Mouse (Mus musculus) CH12.LX (cell line): ENCODE data around the gene D430019H16Rik. TPM values are rescaled to one million over a fixed set of nuclear protein-coding genes. Genes with fewer than 3 reads are reported as not detected.

Experiments used
- DNase-seq: peaks from one replicate; pipeline ENCODE4 v3.0.0-alpha.2; 2013; ENCODE audit errors: extremely low read depth
- H3K27ac ChIP-seq: 2 replicates; pipeline ENCODE4 v1.5.1; 2012; ENCODE audit warnings: low read depth, mild to moderate bottlenecking, control low read depth, moderate library complexity; ENCODE audit not compliant: insufficient read depth
- H3K27me3 ChIP-seq: replicated peaks from 2 replicates; pipeline ENCODE3; 2012; ENCODE audit warnings: inconsistent platforms
- H3K36me3 ChIP-seq, 2 experiments: replicated peaks in 1 of 2; 2 replicates each; pipeline versions ENCODE3 to v1.6.1; 2012; ENCODE audit warnings: inconsistent platforms in 1 of 2, low read length in 1 of 2, mild to moderate bottlenecking in 1 of 2, mixed read lengths in 1 of 2, moderate library complexity in 1 of 2; ENCODE audit not compliant: control insufficient read depth in 1 of 2, insufficient read depth in 1 of 2
- H3K4me1 ChIP-seq, 2 experiments: 2 replicates each; pipeline ENCODE4 v1.6.1; 2012; ENCODE audit warnings: inconsistent platforms in 1 of 2, moderate library complexity in 1 of 2; ENCODE audit not compliant: insufficient read depth in 2 of 2, control insufficient read depth in 1 of 2
- H3K4me2 ChIP-seq: 2 replicates; pipeline ENCODE4 v1.6.1; 2012; ENCODE audit warnings: low read depth, mild to moderate bottlenecking, control low read depth; ENCODE audit not compliant: poor library complexity, insufficient read depth, severe bottlenecking
- H3K4me3 ChIP-seq, 3 experiments: fragments of 150-350 bp in 1 of 3; sonication (generic) in 1 of 3; replicated peaks in 1 of 3; 2 replicates each; pipeline versions ENCODE3 to v1.5.1; 2011 to 2012; ENCODE audit warnings: low read depth in 2 of 3, low read length in 2 of 3, mild to moderate bottlenecking in 2 of 3, moderate library complexity in 2 of 3, control low read depth in 1 of 3, improper control_type of control experiment in 1 of 3, inconsistent platforms in 1 of 3, mixed read lengths in 1 of 3; ENCODE audit not compliant: poor library complexity in 1 of 3
- H3K79me2 ChIP-seq: replicated peaks from 2 replicates; pipeline ENCODE4 v1.6.1; 2012; ENCODE audit warnings: mild to moderate bottlenecking, moderate library complexity; ENCODE audit not compliant: control insufficient read depth, poor library complexity, insufficient read depth, severe bottlenecking; ENCODE audit errors: extremely low read depth
- H3K9ac ChIP-seq: 2 replicates; pipeline ENCODE4 v1.6.1; 2012; ENCODE audit warnings: low read depth, mild to moderate bottlenecking, control low read depth, moderate library complexity; ENCODE audit not compliant: insufficient read depth
- H3K9me3 ChIP-seq: replicated peaks from 2 replicates; pipeline ENCODE3; 2012; ENCODE audit warnings: low read length, inconsistent platforms, mixed read lengths
- BHLHE40 ChIP-seq: IDR thresholded peaks from 2 replicates; pipeline ENCODE4 v1.6.1; 2011; ENCODE audit warnings: mild to moderate bottlenecking, low read depth, low read length, improper control_type of control experiment
- CHD1 ChIP-seq: IDR thresholded peaks from 2 replicates; pipeline ENCODE4 v1.6.1; 2012; ENCODE audit warnings: low read depth, low read length, improper control_type of control experiment, inconsistent platforms
- CTCF ChIP-seq, 2 experiments: IDR thresholded peaks in 1 of 2; conservative IDR thresholded peaks in 1 of 2; 2 replicates each; pipeline ENCODE4 v1.5.1; 2011 to 2012; ENCODE audit warnings: low read depth in 2 of 2, low read length in 2 of 2, improper control_type of control experiment in 1 of 2, inconsistent platforms in 1 of 2, mild to moderate bottlenecking in 1 of 2, moderate library complexity in 1 of 2
- ELF1 ChIP-seq: IDR thresholded peaks from 2 replicates; pipeline ENCODE4 v1.6.1; 2014; ENCODE audit warnings: low read depth, mild to moderate bottlenecking, inconsistent platforms, low read length, improper control_type of control experiment
- EP300 ChIP-seq: IDR thresholded peaks from 2 replicates; pipeline ENCODE4 v1.6.1; 2011; ENCODE audit warnings: low read length, improper control_type of control experiment
- ETS1 ChIP-seq: conservative IDR thresholded peaks from 2 replicates; pipeline ENCODE4 v1.6.1; 2012; ENCODE audit warnings: low read depth, mild to moderate bottlenecking, inconsistent platforms, low read length, improper control_type of control experiment, moderate library complexity
- GABPA ChIP-seq: IDR thresholded peaks from 2 replicates; pipeline ENCODE4 v1.6.1; 2012; ENCODE audit warnings: low read depth, low read length, improper control_type of control experiment, inconsistent platforms; ENCODE audit not compliant: insufficient replicate concordance
- JUN ChIP-seq: IDR thresholded peaks from 2 replicates; pipeline ENCODE4 v1.6.1; 2011; ENCODE audit warnings: low read depth, mild to moderate bottlenecking, low read length, improper control_type of control experiment, moderate library complexity; ENCODE audit not compliant: insufficient read depth
- JUND ChIP-seq: conservative IDR thresholded peaks from 2 replicates; pipeline ENCODE4 v1.6.1; 2011; ENCODE audit warnings: low read depth, low read length, improper control_type of control experiment
- KAT2A ChIP-seq: IDR thresholded peaks from 2 replicates; pipeline ENCODE4 v1.6.1; 2012; ENCODE audit warnings: low read length, improper control_type of control experiment, inconsistent platforms; ENCODE audit not compliant: insufficient replicate concordance
- MAZ ChIP-seq: IDR thresholded peaks from 2 replicates; pipeline ENCODE4 v1.6.1; 2012; ENCODE audit warnings: low read depth, mild to moderate bottlenecking, inconsistent platforms, low read length, improper control_type of control experiment, moderate library complexity
- MEF2A ChIP-seq: IDR thresholded peaks from 2 replicates; pipeline ENCODE4 v1.6.1; 2014; ENCODE audit warnings: low read depth, mild to moderate bottlenecking, inconsistent platforms, low read length, improper control_type of control experiment, borderline replicate concordance
- MXI1 ChIP-seq: IDR thresholded peaks from 2 replicates; pipeline ENCODE4 v1.6.1; 2011; ENCODE audit warnings: mild to moderate bottlenecking, low read depth, low read length, improper control_type of control experiment
- MYC ChIP-seq: IDR thresholded peaks from 2 replicates; pipeline ENCODE4 v1.6.1; 2011; ENCODE audit warnings: low read depth, mild to moderate bottlenecking, improper control_type of control experiment, low read length
- NELFE ChIP-seq: IDR thresholded peaks from 2 replicates; pipeline ENCODE4 v1.6.1; 2011; ENCODE audit warnings: low read depth, low read length, improper control_type of control experiment
- POLR2AphosphoS2 ChIP-seq: IDR thresholded peaks from 2 replicates; pipeline ENCODE4 v1.6.1; 2011; ENCODE audit warnings: low read depth, low read length, improper control_type of control experiment
- RAD21 ChIP-seq: IDR thresholded peaks from 2 replicates; pipeline ENCODE4 v1.6.1; 2011; ENCODE audit warnings: low read depth, mild to moderate bottlenecking, low read length, improper control_type of control experiment, moderate library complexity
- SIN3A ChIP-seq: IDR thresholded peaks from 2 replicates; pipeline ENCODE4 v1.6.1; 2012; ENCODE audit warnings: low read length, improper control_type of control experiment, inconsistent platforms
- TBP ChIP-seq: conservative IDR thresholded peaks from 2 replicates; pipeline ENCODE4 v1.6.1; 2011; ENCODE audit warnings: low read depth, low read length, improper control_type of control experiment
- TCF12 ChIP-seq: IDR thresholded peaks from 2 replicates; pipeline ENCODE4 v1.6.1; 2014; ENCODE audit warnings: low read depth, mild to moderate bottlenecking, inconsistent platforms, low read length, improper control_type of control experiment
- UBTF ChIP-seq: IDR thresholded peaks from 2 replicates; pipeline ENCODE4 v1.6.1; 2012; ENCODE audit warnings: low read depth, mild to moderate bottlenecking, inconsistent platforms, low read length, improper control_type of control experiment, moderate library complexity
- USF1 ChIP-seq: IDR thresholded peaks from 2 replicates; pipeline ENCODE4 v1.6.1; 2014; ENCODE audit warnings: low read depth, mild to moderate bottlenecking, inconsistent platforms, low read length, improper control_type of control experiment
- ZC3H11A ChIP-seq: IDR thresholded peaks from 2 replicates; pipeline ENCODE4 v1.6.1; 2012; ENCODE audit warnings: low read depth, mild to moderate bottlenecking, inconsistent platforms, low read length, improper control_type of control experiment
- ZMIZ1 ChIP-seq: IDR thresholded peaks from 2 replicates; pipeline ENCODE4 v1.6.1; 2012; ENCODE audit warnings: low read depth, mild to moderate bottlenecking, inconsistent platforms, low read length, improper control_type of control experiment
- ZNF384 ChIP-seq: IDR thresholded peaks from 2 replicates; pipeline ENCODE4 v1.6.1; 2012; ENCODE audit warnings: low read depth, low read length, improper control_type of control experiment, inconsistent platforms
- dilution Hi-C: fragments of 300-500 bp; cut with MboI; formaldehyde crosslinking; loops from 2 replicates; pipeline ENCODE4 v1.14.3; 2020; ENCODE audit warnings: low sequenced_read_pairs; ENCODE audit not compliant: extremely low pct_unique_long_range_greater_than_20kb, extremely low pct_ligation_motif_present
- in situ Hi-C: fragments of 300-500 bp; cut with MboI; formaldehyde crosslinking; loops from 3 replicates; pipeline ENCODE4 v1.14.3; 2019; ENCODE audit warnings: low sequenced_read_pairs, low pct_ligation_motif_present, low pct_unique_long_range_greater_than_20kb, mixed read lengths
- polyA plus RNA-seq: library from polyadenylated mRNA; unstranded; fragments of >175 nt; gene quantifications from 2 replicates; pipeline ENCODE4 v1.2.1, GENCODE M21; 2012; ENCODE audit warnings: low read depth; ENCODE audit not compliant: insufficient read length
- total RNA-seq, 2 experiments: library from RNA; depleted of rRNA; stranded (reverse); fragments of 300-350 nt in 1 of 2; fragments of >200 nt in 1 of 2; gene quantifications; 2 replicates each; pipeline ENCODE4 v1.2.3; 2012 to 2014

The D430019H16Rik gene
- total and polyA plus RNA-seq, 3 experiments = 0.42 to 0.96 (median 0.91) TPM

- Histone ChIP-seq H3K36me3 (no peaks in the 10 kb centered on the region), H3K79me2 (no peaks in the 10 kb centered on the region), H3K27ac (no peak overlapping the region), H3K27me3 (no peaks in the 10 kb centered on the region), H3K4me1 (peaks cover 0 to 50% of the 10 kb centered on the region in 2 experiments; a peak in 2 of 4 replicates), H3K9ac (no peak overlapping the region), H3K4me3 (no peak overlapping the region), H3K4me2 (no peak overlapping the region), H3K9me3 (no peaks in the 10 kb centered on the region)
- in situ Hi-C loops = no loop called here
- dilution Hi-C loops = no loop called here
- TF ChIP-seq EP300 (no peak), USF1 (no peak), CTCF (conservative IDR thresholded peaks at IDR 0.05 in 1 of 2, IDR thresholded peaks at IDR 0.05 in 1 of 2; ENCODE audit: low read depth in 2 of 2, low read length in 2 of 2) (no peak), ZNF384 (no peak), TBP (no peak), KAT2A (no peak), GABPA (no peak), ETS1 (no peak), MEF2A (no peak), RAD21 (no peak), POLR2AphosphoS2 (no peak), ELF1 (no peak), ZMIZ1 (no peak), CHD1 (no peak), BHLHE40 (no peak), NELFE (no peak), SIN3A (no peak), MXI1 (no peak), JUN (no peak), UBTF (no peak)
- DNase-seq = no peak
Observed at GRCm38 (mm10) chr12:105514111-105514510, 60.5 kb downstream of the D430019H16Rik start.

- Histone ChIP-seq H3K4me1 (peaks cover 0 to 22% of the 10 kb centered on the region in 2 experiments; a peak in 2 of 4 replicates), H3K9ac (no peak overlapping the region), H3K9me3 (peaks cover 3% of the 10 kb centered on the region), H3K36me3 (no peaks in the 10 kb centered on the region), H3K27me3 (no peaks in the 10 kb centered on the region), H3K4me3 (no peak overlapping the region), H3K4me2 (no peak overlapping the region), H3K79me2 (no peaks in the 10 kb centered on the region), H3K27ac (no peak overlapping the region)
- TF ChIP-seq TBP = no peak
- TF ChIP-seq ZMIZ1 = no peak
- TF ChIP-seq RAD21 = no peak
- no peak for TF ChIP-seq JUND
- TF ChIP-seq MAZ = no peak
- TF ChIP-seq MYC = no peak
- no peak for TF ChIP-seq ZC3H11A
- no peak for TF ChIP-seq NELFE
- no peak for TF ChIP-seq EP300
- TF ChIP-seq MXI1 = no peak
- TF ChIP-seq KAT2A = no peak
- no peak for TF ChIP-seq TCF12
- in situ Hi-C loops (no loop called here), dilution Hi-C loops (no loop called here)
- no peak for DNase-seq
Observed at GRCm38 (mm10) chr12:105517026-105517675, 63.5 kb downstream of the D430019H16Rik start.
